Mouse (Mus musculus) embryonic facial prominence, embryonic 12.5 days (tissue): ENCODE results near the gene Hoxb4. TPM values are rescaled to one million over a fixed set of nuclear protein-coding genes. Genes with fewer than 3 reads are reported as not detected.
A peak's percentile ranks its signal among the peaks of the same experiment; 100 is the strongest.

Source experiments
- ATAC-seq: fragments of 200-750 bp; cut with Nextera tagmentation; 2 replicates; pipeline ENCODE4 v1.8.0; 2017; ENCODE audit not compliant: insufficient number of reproducible peaks, insufficient read depth, low FRiP score, low TSS enrichment
- H3K27ac ChIP-seq: fragments of 300-500 bp; sonication (generic); 2 replicates; pipeline ENCODE4 v1.5.1; 2016; ENCODE audit warnings: mild to moderate bottlenecking
- H3K27me3 ChIP-seq: fragments of 300-500 bp; sonication (generic); 2 replicates; pipeline ENCODE4 v1.6.1; 2016; ENCODE audit warnings: mild to moderate bottlenecking, moderate library complexity
- H3K36me3 ChIP-seq: fragments of 300-500 bp; sonication (generic); 2 replicates; pipeline ENCODE4 v1.6.1; 2016; ENCODE audit warnings: mild to moderate bottlenecking
- H3K4me1 ChIP-seq: fragments of 300-500 bp; sonication (generic); 2 replicates; pipeline ENCODE4 v1.6.1; 2016
- H3K4me2 ChIP-seq: fragments of 300-500 bp; sonication (generic); replicated peaks from 2 replicates; pipeline ENCODE4 v1.6.1; 2016; ENCODE audit warnings: mild to moderate bottlenecking, moderate library complexity
- H3K4me3 ChIP-seq: fragments of 300-500 bp; sonication (generic); 2 replicates; pipeline ENCODE4 v1.5.1; 2016; ENCODE audit warnings: mild to moderate bottlenecking
- H3K9ac ChIP-seq: fragments of 300-500 bp; sonication (generic); 2 replicates; pipeline ENCODE4 v1.6.1; 2016; ENCODE audit warnings: mild to moderate bottlenecking, moderate library complexity
- H3K9me3 ChIP-seq: fragments of 300-500 bp; sonication (generic); 2 replicates; pipeline ENCODE4 v1.6.1; 2016; ENCODE audit warnings: mild to moderate bottlenecking, moderate library complexity
- WGBS: fragments of 180-500 bp; shearing (Covaris S2); methylation state at CpG from one replicate; pipeline ENCODE4 v1.1.7; 2016; 5-methylcytosine and 5-hydroxymethylcytosine counted together
- microRNA counts: library from miRNA; unstranded; fragments of <30 nt; microRNA quantifications from one replicate; lab custom pipeline; 2017
- microRNA-seq: library from miRNA; unstranded; fragments of <30 nt; microRNA quantifications from one replicate; pipeline ENCODE4, GENCODE M21; 2017
- polyA plus RNA-seq: library from polyadenylated mRNA; unstranded; fragments of >200 nt; fragmentation: Nextera tagmentation; extraction: Ambion mirVana; gene quantifications from 2 replicates; pipeline ENCODE4 v1.2.1, GENCODE M21; 2016

Hoxb4 gene
- polyA plus RNA-seq, 1 experiment from 2014 or later = 0.22 TPM

- WGBS = 7% methylated on average over 6 of the region's 6 CpGs
- H3K4me1 ChIP-seq = no peaks in the 10 kb centered on the region
Measured at GRCm38 (mm10) chr11:96367141-96367540, 49.1 kb downstream of the Hoxb4 start.

DNA sequence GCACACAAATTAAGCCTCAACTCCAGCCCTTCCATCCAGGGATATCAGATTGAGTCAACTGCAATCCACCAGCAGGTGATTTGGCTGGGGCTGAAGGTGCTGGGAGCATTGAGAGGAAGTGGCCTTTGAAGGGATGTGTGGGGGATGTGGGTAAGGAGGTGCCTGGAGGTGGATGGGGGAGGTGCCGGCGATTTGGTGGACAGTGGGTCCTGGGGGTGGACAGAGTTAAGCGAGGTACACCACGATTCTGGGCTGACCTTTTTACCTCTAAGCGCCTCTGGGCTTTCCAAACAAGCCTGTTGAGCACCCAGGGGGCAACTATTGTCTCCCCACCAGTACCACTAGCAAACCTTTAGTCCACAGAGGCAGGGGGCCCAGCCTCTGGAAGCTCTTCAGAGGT lies 50.6 kb downstream of the Hoxb4 start:
- H3K4me1 ChIP-seq = no peaks in the 10 kb centered on the region
- H3K4me3 ChIP-seq = no peak overlapping the region
- H3K27ac ChIP-seq = no peak overlapping the region
- no peak overlapping the region for H3K4me2 ChIP-seq
- no peak overlapping the region for H3K9ac ChIP-seq
- no peaks in the 10 kb centered on the region for H3K36me3 ChIP-seq
- ATAC-seq = no peak
- H3K27me3 ChIP-seq = peaks cover 97% of the 10 kb centered on the region
- WGBS = 10% methylated on average over 5 of the region's 5 CpGs
- no peaks in the 10 kb centered on the region for H3K9me3 ChIP-seq

More at GRCm38 (mm10) chr11:96367141-96367540, 49.1 kb downstream of the Hoxb4 start:
- Histone ChIP-seq H3K36me3 (no peaks in the 10 kb centered on the region), H3K9me3 (no peaks in the 10 kb centered on the region), H3K27me3 (peaks cover 97% of the 10 kb centered on the region), H3K4me3 (no peak overlapping the region), H3K4me2 (no peak overlapping the region), H3K27ac (no peak overlapping the region), H3K9ac (no peak overlapping the region)
- ATAC-seq = no peak

GRCm38 (mm10) chr11:96369140-96369539 lies 51.1 kb downstream of the Hoxb4 start:
- no peak overlapping the region for H3K27ac ChIP-seq
- no peaks in the 10 kb centered on the region for H3K9me3 ChIP-seq
- no peaks in the 10 kb centered on the region for H3K4me1 ChIP-seq
- no peak for ATAC-seq
- no peak overlapping the region for H3K4me3 ChIP-seq
- 9% methylated on average over 7 of the region's 7 CpGs for WGBS
- H3K4me2 ChIP-seq = no peak overlapping the region
- H3K36me3 ChIP-seq = no peaks in the 10 kb centered on the region
- peaks cover 97% of the 10 kb centered on the region for H3K27me3 ChIP-seq
- H3K9ac ChIP-seq = no peak overlapping the region

MicroRNAs within 50 kb of the gene (microRNA counts, 519-probe panel; counts per million panel counts)
- 460 counts per million, percentile 65 among the panel's probes with 10 or more counts for microRNA mmu-miR-10a (lab: Ali Mortazavi, UCI)

Small RNAs within 50 kb of the gene (microRNA-seq; reads per million reads assigned to microRNA genes)
- 545 reads per million, percentile 70 among the genes with 10 or more reads in this experiment for gene Mir10a

Other genes with a start within 250 kb of the Hoxb4 start
- gene Atp5g1, start 242.6 kb upstream of the Hoxb4 start, polyA plus RNA-seq = 494 and 532 TPM in 2 replicates
- not detected in 2 replicates for gene Calcoco2, start 206.3 kb upstream of the Hoxb4 start, polyA plus RNA-seq
- gene Ttll6, start 184.5 kb upstream of the Hoxb4 start, polyA plus RNA-seq = 0.12 TPM in 1 of 2 replicates, not detected in the other
- not detected in 2 replicates for gene Hoxb13, start 124.0 kb upstream of the Hoxb4 start, polyA plus RNA-seq
- gene Hoxb9, start 46.8 kb upstream of the Hoxb4 start, polyA plus RNA-seq = 0.09 TPM in 2 replicates
- not detected in 2 replicates for gene Hoxb8, start 36.4 kb upstream of the Hoxb4 start, polyA plus RNA-seq
- gene Hoxb7, start 31.6 kb upstream of the Hoxb4 start, polyA plus RNA-seq = not detected in 2 replicates
- gene Hoxb6, start 25.8 kb upstream of the Hoxb4 start, polyA plus RNA-seq = not detected in 2 replicates
- 0.38 TPM in 1 of 2 replicates, not detected in the other for gene Hoxb5, start 14.9 kb upstream of the Hoxb4 start, polyA plus RNA-seq
- 0.53 and 0.87 TPM in 2 replicates for gene Hoxb3, start 5.1 kb downstream of the Hoxb4 start, polyA plus RNA-seq
- gene Hoxb2, start 32.3 kb downstream of the Hoxb4 start, polyA plus RNA-seq = 3.9 and 6.5 TPM in 2 replicates
- 0.08 and 0.18 TPM in 2 replicates for gene Hoxb1, start 47.5 kb downstream of the Hoxb4 start, polyA plus RNA-seq
- gene Skap1, start 146.3 kb downstream of the Hoxb4 start, polyA plus RNA-seq = 0.32 and 0.50 TPM in 2 replicates